Mouse (Mus musculus) lung, postnatal 14 days (tissue): Measurements from ENCODE around the gene Mctp1.
A peak's percentile ranks its signal among the peaks of the same experiment; 100 is the strongest.
"Not testable (repeated sequence)": the region's sequence is repeated elsewhere in the genome, so short reads cannot be mapped to it uniquely, and the experiment has no call there.

Experiments used
- DNase-seq: peaks from one replicate; pipeline ENCODE4 v3.0.0; 2021

Mctp1 gene

GRCm38 (mm10) chr13:76484086-76484709, 99.9 kb downstream of the Mctp1 start:
- peak; percentile 28 for DNase-seq

- DNase-seq = no peak
These were observed 131.6 kb downstream of the Mctp1 start for GRCm38 (mm10) chr13:76515896-76516295.

- DNase-seq = no peak
These were observed 138.8 kb downstream of the Mctp1 start for GRCm38 (mm10) chr13:76523170-76523569.

- DNase-seq = no peak
These were observed 143.0 kb downstream of the Mctp1 start for GRCm38 (mm10) chr13:76527326-76527725.

- no peak for DNase-seq
These were observed 143.4 kb downstream of the Mctp1 start for GRCm38 (mm10) chr13:76527751-76528150.

GRCm38 (mm10) chr13:76529915-76530314, 145.6 kb downstream of the Mctp1 start:
- no peak for DNase-seq

- no peak for DNase-seq
These were observed 146.7 kb downstream of the Mctp1 start for GRCm38 (mm10) chr13:76530867-76531504.

- DNase-seq = no peak
These were observed 163.5 kb downstream of the Mctp1 start for GRCm38 (mm10) chr13:76547854-76548253.

GRCm38 (mm10) chr13:76560918-76561317, 176.6 kb downstream of the Mctp1 start:
- DNase-seq = no peak

- DNase-seq = no peak
These were observed 177.3 kb downstream of the Mctp1 start for GRCm38 (mm10) chr13:76561594-76561993.

GRCm38 (mm10) chr13:76564061-76564460, 179.7 kb downstream of the Mctp1 start:
- DNase-seq = no peak

GRCm38 (mm10) chr13:76566024-76566423, 181.7 kb downstream of the Mctp1 start:
- no peak for DNase-seq

- no peak for DNase-seq
These were observed 183.1 kb downstream of the Mctp1 start for GRCm38 (mm10) chr13:76567448-76567847.

- DNase-seq = no peak
These were observed 184.4 kb downstream of the Mctp1 start for GRCm38 (mm10) chr13:76568569-76569211.

- DNase-seq = peak; percentile 23
These were observed 195.1 kb downstream of the Mctp1 start for GRCm38 (mm10) chr13:76579414-76579813.

GRCm38 (mm10) chr13:76585447-76585846, 201.1 kb downstream of the Mctp1 start:
- DNase-seq = no peak

GRCm38 (mm10) chr13:76590709-76591108, 206.4 kb downstream of the Mctp1 start:
- DNase-seq = not testable (repeated sequence)

GRCm38 (mm10) chr13:76591189-76591588, 206.9 kb downstream of the Mctp1 start:
- DNase-seq = no peak

- DNase-seq = no peak
These were observed 207.4 kb downstream of the Mctp1 start for GRCm38 (mm10) chr13:76591692-76592091.

GRCm38 (mm10) chr13:76592908-76593307, 208.6 kb downstream of the Mctp1 start:
- no peak for DNase-seq

- no peak for DNase-seq
These were observed 212.7 kb downstream of the Mctp1 start for GRCm38 (mm10) chr13:76597005-76597404.

- DNase-seq = no peak
These were observed 225.1 kb downstream of the Mctp1 start for GRCm38 (mm10) chr13:76609425-76609824.

- DNase-seq = no peak
These were observed 227.2 kb downstream of the Mctp1 start for GRCm38 (mm10) chr13:76611499-76611898.

- DNase-seq = no peak
These were observed 235.8 kb downstream of the Mctp1 start for GRCm38 (mm10) chr13:76620111-76620510.
